Mouse (Mus musculus) midbrain, embryonic 14.5 days (tissue): ENCODE results near the gene Tmem63a. TPM values are rescaled to one million over a fixed set of nuclear protein-coding genes. Genes with fewer than 3 reads are reported as not detected.
"Not testable (repeated sequence)": the region's sequence is repeated elsewhere in the genome, so short reads cannot be mapped to it uniquely, and the experiment has no call there.

Experiments
- ATAC-seq: fragments of 200-750 bp; cut with Nextera tagmentation; 2 replicates; pipeline ENCODE4 v1.8.0; 2017; ENCODE audit warnings: moderate number of reproducible peaks, moderate library complexity; ENCODE audit not compliant: low FRiP score, low TSS enrichment
- DNase-seq: peaks from one replicate; pipeline ENCODE4 v3.0.0-alpha.2; 2015
- H3K27ac ChIP-seq: fragments of 300-500 bp; sonication (generic); replicated peaks from 2 replicates; pipeline ENCODE4 v1.5.1; 2014; ENCODE audit warnings: mild to moderate bottlenecking, low read depth, low read length, moderate library complexity
- H3K27me3 ChIP-seq: fragments of 300-500 bp; sonication (generic); 2 replicates; pipeline ENCODE4 v1.6.1; 2014; ENCODE audit warnings: low read length, control low read depth, mixed read lengths; ENCODE audit not compliant: control insufficient read depth, insufficient read depth
- H3K36me3 ChIP-seq: fragments of 300-500 bp; sonication (generic); 2 replicates; pipeline ENCODE4 v1.6.1; 2014; ENCODE audit warnings: low read length, control low read depth; ENCODE audit not compliant: control insufficient read depth, insufficient read depth
- H3K4me1 ChIP-seq: fragments of 300-500 bp; sonication (generic); 2 replicates; pipeline ENCODE4 v1.6.1; 2014; ENCODE audit warnings: mild to moderate bottlenecking, antibody characterized with exemption, low read length, control low read depth; ENCODE audit not compliant: control insufficient read depth, insufficient read depth
- H3K4me2 ChIP-seq: fragments of 300-500 bp; sonication (generic); 2 replicates; pipeline ENCODE4 v1.6.1; 2014; ENCODE audit warnings: mild to moderate bottlenecking, low read length, moderate library complexity
- H3K4me3 ChIP-seq: fragments of 300-500 bp; sonication (generic); replicated peaks from 2 replicates; pipeline ENCODE4 v1.5.1; 2014; ENCODE audit warnings: low read depth, low read length
- H3K9ac ChIP-seq: fragments of 300-500 bp; sonication (generic); replicated peaks from 2 replicates; pipeline ENCODE4 v1.6.1; 2014; ENCODE audit warnings: mild to moderate bottlenecking, low read length, moderate library complexity
- H3K9me3 ChIP-seq: fragments of 300-500 bp; sonication (generic); 2 replicates; pipeline ENCODE4 v1.6.1; 2016; ENCODE audit warnings: low read length, control low read depth, mixed read lengths; ENCODE audit not compliant: control insufficient read depth
- WGBS: fragments of 180-500 bp; shearing (Covaris S2); extraction: QIAGEN DNeasy Blood & Tissue Kit; methylation state at CpG from one replicate; pipeline ENCODE4 v1.1.7; 2014; 5-methylcytosine and 5-hydroxymethylcytosine counted together
- polyA plus RNA-seq: library from polyadenylated mRNA; unstranded; fragments of >200 nt; fragmentation: Nextera tagmentation; extraction: Ambion mirVana; gene quantifications from 2 replicates; pipeline ENCODE4 v1.2.1, GENCODE M21; 2014

Gene Tmem63a
- polyA plus RNA-seq, 1 experiment from 2014 or later: 1.2 TPM

- not testable (repeated sequence) for H3K9ac ChIP-seq, H3K36me3 ChIP-seq, H3K4me2 ChIP-seq, H3K27ac ChIP-seq, H3K4me1 ChIP-seq, DNase-seq, H3K4me3 ChIP-seq, ATAC-seq, H3K9me3 ChIP-seq, H3K27me3 ChIP-seq
- 76% methylated on average over 7 of the region's 7 CpGs for WGBS
Measured at GRCm38 (mm10) chr1:180981298-180982046, 39.3 kb downstream of the Tmem63a start.

- DNase-seq: peak; percentile 11
- H3K4me1 ChIP-seq: no peaks in the 10 kb centered on the region
- no peak overlapping the region for H3K4me3 ChIP-seq
- no peaks in the 10 kb centered on the region for H3K9me3 ChIP-seq
- no peaks in the 10 kb centered on the region for H3K36me3 ChIP-seq
- H3K9ac ChIP-seq: no peak overlapping the region
- H3K27me3 ChIP-seq: no peaks in the 10 kb centered on the region
- no peak overlapping the region for H3K27ac ChIP-seq
- ATAC-seq: no peak
- H3K4me2 ChIP-seq: no peak overlapping the region
- WGBS: 91% methylated on average over 8 of the region's 8 CpGs
Measured at GRCm38 (mm10) chr1:180986701-180987100, 44.6 kb downstream of the Tmem63a start.

- H3K27me3 ChIP-seq: no peaks in the 10 kb centered on the region
- peak; percentile 88 for DNase-seq
- peak; percentile 27; the same call in 1 of the 2 replicates for ATAC-seq
- 0 out of 2 replicates have a peak overlapping the region, but pooled peaks have one; percentile 17 for H3K9ac ChIP-seq
- no peak overlapping the region for H3K4me2 ChIP-seq
- H3K9me3 ChIP-seq: no peaks in the 10 kb centered on the region
- H3K36me3 ChIP-seq: no peaks in the 10 kb centered on the region
- no peak overlapping the region for H3K4me3 ChIP-seq
- H3K27ac ChIP-seq: no peak overlapping the region
- WGBS: 3% methylated on average over 9 of the region's 9 CpGs
- no peaks in the 10 kb centered on the region for H3K4me1 ChIP-seq
Measured at GRCm38 (mm10) chr1:180987759-180988158, 45.6 kb downstream of the Tmem63a start.

GRCm38 (mm10) chr1:180990671-180991070 is 48.5 kb downstream of the Tmem63a start:
- Histone ChIP-seq H3K9me3 (no peaks in the 10 kb centered on the region), H3K36me3 (no peaks in the 10 kb centered on the region), H3K27ac (no peak overlapping the region), H3K27me3 (no peaks in the 10 kb centered on the region), H3K4me3 (no peak overlapping the region), H3K4me2 (no peak overlapping the region), H3K4me1 (no peaks in the 10 kb centered on the region), H3K9ac (no peak overlapping the region)
- 56% methylated on average over 3 of the region's 3 CpGs for WGBS
- no peak for ATAC-seq
- DNase-seq: no peak

GRCm38 (mm10) chr1:180992142-180992541 is 50.0 kb downstream of the Tmem63a start:
- Histone ChIP-seq H3K27ac (no peak overlapping the region), H3K9ac (no peak overlapping the region), H3K36me3 (no peaks in the 10 kb centered on the region), H3K27me3 (no peaks in the 10 kb centered on the region), H3K9me3 (no peaks in the 10 kb centered on the region), H3K4me2 (no peak overlapping the region), H3K4me1 (no peaks in the 10 kb centered on the region), H3K4me3 (no peak overlapping the region)
- ATAC-seq (no peak), DNase-seq (peak; percentile 87)
- WGBS: 60% methylated on average over 3 of the region's 3 CpGs

- H3K36me3 ChIP-seq: no peaks in the 10 kb centered on the region
- H3K9me3 ChIP-seq: no peaks in the 10 kb centered on the region
- H3K27me3 ChIP-seq: no peaks in the 10 kb centered on the region
- 45% methylated on average over 10 of the region's 10 CpGs for WGBS
- H3K4me3 ChIP-seq: no peak overlapping the region
- no peak overlapping the region for H3K9ac ChIP-seq
- no peak overlapping the region for H3K4me2 ChIP-seq
- no peaks in the 10 kb centered on the region for H3K4me1 ChIP-seq
- H3K27ac ChIP-seq: no peak overlapping the region
- DNase-seq (peak; percentile 46), ATAC-seq (no peak; the same call in 1 of the 2 replicates)
Measured at GRCm38 (mm10) chr1:181000501-181001092, 58.5 kb downstream of the Tmem63a start.

GRCm38 (mm10) chr1:181001217-181001616 is 59.1 kb downstream of the Tmem63a start:
- H3K9ac ChIP-seq: no peak overlapping the region
- H3K27me3 ChIP-seq: no peaks in the 10 kb centered on the region
- WGBS: 90% methylated on average over 3 of the region's 3 CpGs
- H3K4me1 ChIP-seq: no peaks in the 10 kb centered on the region
- no peak for ATAC-seq
- DNase-seq: no peak
- H3K4me3 ChIP-seq: no peak overlapping the region
- no peak overlapping the region for H3K4me2 ChIP-seq
- H3K9me3 ChIP-seq: no peaks in the 10 kb centered on the region
- H3K36me3 ChIP-seq: no peaks in the 10 kb centered on the region
- H3K27ac ChIP-seq: no peak overlapping the region

- Histone ChIP-seq H3K27ac (no peak overlapping the region), H3K9me3 (no peaks in the 10 kb centered on the region), H3K36me3 (no peaks in the 10 kb centered on the region), H3K4me2 (no peak overlapping the region), H3K27me3 (no peaks in the 10 kb centered on the region), H3K4me1 (no peaks in the 10 kb centered on the region), H3K9ac (no peak overlapping the region), H3K4me3 (no peak overlapping the region)
- 96% methylated on average over 3 of the region's 3 CpGs for WGBS
- ATAC-seq: no peak
- no peak for DNase-seq
Measured at GRCm38 (mm10) chr1:181001621-181002020, 59.5 kb downstream of the Tmem63a start.

- Histone ChIP-seq H3K9ac (no peak overlapping the region), H3K4me1 (no peaks in the 10 kb centered on the region), H3K4me3 (no peak overlapping the region), H3K36me3 (no peaks in the 10 kb centered on the region), H3K9me3 (no peaks in the 10 kb centered on the region), H3K27me3 (no peaks in the 10 kb centered on the region), H3K4me2 (no peak overlapping the region), H3K27ac (no peak overlapping the region)
- ATAC-seq (no peak), DNase-seq (no peak)
- 90% methylated on average over 2 of the region's 2 CpGs for WGBS
Measured at GRCm38 (mm10) chr1:181003790-181004189, 61.6 kb downstream of the Tmem63a start.
